Mouse (Mus musculus) E14TG2a.4 (cell line): Measurements from ENCODE around the gene Ube2h.

Source experiments
- CTCF ChIP-seq: conservative IDR thresholded peaks from 2 replicates; pipeline ENCODE4 v1.5.1; 2014; ENCODE audit warnings: low read length
- NANOG ChIP-seq: IDR thresholded peaks from 2 replicates; pipeline ENCODE4 v1.6.1; 2014; ENCODE audit warnings: borderline replicate concordance, low read length, mixed read lengths
- POU5F1 ChIP-seq: IDR thresholded peaks from 2 replicates; pipeline ENCODE4 v1.6.1; 2014; ENCODE audit warnings: low read length, borderline replicate concordance

GRCm38 (mm10) chr6:30272911-30273310 is 31.4 kb downstream of the Ube2h start:
- TF ChIP-seq CTCF = no peak
- no peak for TF ChIP-seq POU5F1
- peak; percentile 37; the same call in 1 of the 2 replicates for TF ChIP-seq NANOG
